Mouse (Mus musculus): ENCODE measurements around the gene Gldc. TPM values are rescaled to one million over a fixed set of nuclear protein-coding genes. Genes with fewer than 3 reads are reported as not detected.

The Gldc gene
- polyA plus RNA-seq, 1 experiment from 2014 or later = 18.8 TPM

DNA sequence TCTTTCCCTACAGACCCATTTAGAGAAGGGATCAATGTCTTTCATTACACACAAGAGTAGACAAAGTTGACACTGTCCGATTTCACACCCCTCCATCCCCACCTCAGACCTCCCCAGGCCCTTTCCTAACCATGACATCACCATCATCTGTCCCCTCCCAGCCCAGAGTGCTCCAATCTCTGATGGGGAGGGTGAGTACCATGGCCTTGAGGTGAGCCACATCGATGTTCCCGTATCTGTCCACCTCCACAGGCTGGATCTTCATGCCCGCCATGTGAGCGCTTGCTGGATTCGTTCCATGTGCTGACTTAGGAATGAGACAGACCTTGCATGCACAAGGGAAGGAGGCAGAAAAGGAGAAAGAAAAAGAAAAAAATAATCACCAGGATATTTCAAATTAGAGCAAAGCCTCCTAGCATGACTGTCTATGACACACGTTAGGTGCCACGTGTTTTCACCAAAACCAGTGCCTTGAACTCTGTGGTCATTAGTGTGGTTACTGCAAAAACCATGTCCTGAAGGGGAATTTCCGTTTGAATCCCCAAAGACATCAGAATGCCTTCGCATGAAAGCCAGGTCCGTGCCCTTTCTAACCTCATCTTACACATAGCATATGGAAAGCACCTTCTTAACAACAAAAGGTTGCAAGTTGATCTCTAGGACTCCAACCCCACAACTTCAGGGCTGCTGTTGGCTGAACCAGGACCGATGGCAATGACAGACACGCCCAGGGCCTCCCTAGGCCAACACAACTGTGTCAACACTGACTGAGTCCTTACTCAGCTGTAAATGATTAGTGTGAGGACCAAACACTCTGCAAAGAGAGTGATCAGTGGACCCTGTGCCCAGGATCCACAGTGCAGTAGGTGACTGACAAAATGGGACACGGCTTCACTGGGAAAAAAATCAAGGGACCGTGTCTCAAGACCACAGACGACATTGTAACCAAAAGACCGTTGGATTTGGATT is 56.6 kb downstream of the Gldc start:
- Histone ChIP-seq H3K9ac (no peak overlapping the region), H3K4me2 (no peak overlapping the region), H3K4me3 (replicated peaks) (no peak overlapping the region), H3K36me3 (0 out of 2 replicates have a peak, but pooled peaks cover 6% of the 10 kb centered on the region), H3K4me1 (replicated peaks) (peaks cover 18% of the 10 kb centered on the region), H3K27ac (peak overlapping the region; percentile 73), H3K27me3 (no peaks in the 10 kb centered on the region), H3K9me3 (replicated peaks) (no peaks in the 10 kb centered on the region)
- DNase-seq = no peak
- ATAC-seq (ENCODE audit: low read depth) = peak; percentile 84
- WGBS (ENCODE audit: insufficient replicate concordance) = 70% methylated on average over 17 of the region's 17 CpGs

GRCm38 (mm10) chr19:30117775-30118174 is 57.5 kb downstream of the Gldc start:
- Histone ChIP-seq H3K27me3 (no peaks in the 10 kb centered on the region), H3K36me3 (0 out of 2 replicates have a peak, but pooled peaks cover 2% of the 10 kb centered on the region), H3K27ac (no peak overlapping the region), H3K9me3 (replicated peaks) (no peaks in the 10 kb centered on the region), H3K4me1 (replicated peaks) (peaks cover 18% of the 10 kb centered on the region), H3K4me2 (no peak overlapping the region), H3K4me3 (replicated peaks) (no peak overlapping the region), H3K9ac (no peak overlapping the region)
- 60% methylated on average over 9 of the region's 9 CpGs for WGBS (ENCODE audit: insufficient replicate concordance)
- no peak for DNase-seq
- no peak for ATAC-seq (ENCODE audit: low read depth)

- H3K9ac ChIP-seq = no peak overlapping the region
- H3K4me2 ChIP-seq = no peak overlapping the region
- peaks cover 18% of the 10 kb centered on the region for H3K4me1 ChIP-seq (replicated peaks)
- ATAC-seq (ENCODE audit: low read depth) (no peak), DNase-seq (no peak)
- 0 out of 2 replicates have a peak, but pooled peaks cover 2% of the 10 kb centered on the region for H3K36me3 ChIP-seq
- no peak overlapping the region for H3K27ac ChIP-seq
- no peaks in the 10 kb centered on the region for H3K27me3 ChIP-seq
- 58% methylated on average over 4 of the region's 4 CpGs for WGBS (ENCODE audit: insufficient replicate concordance)
- no peak overlapping the region for H3K4me3 ChIP-seq (replicated peaks)
- H3K9me3 ChIP-seq (replicated peaks) = no peaks in the 10 kb centered on the region
Observed at GRCm38 (mm10) chr19:30117241-30117640, 58.0 kb downstream of the Gldc start.

DNA sequence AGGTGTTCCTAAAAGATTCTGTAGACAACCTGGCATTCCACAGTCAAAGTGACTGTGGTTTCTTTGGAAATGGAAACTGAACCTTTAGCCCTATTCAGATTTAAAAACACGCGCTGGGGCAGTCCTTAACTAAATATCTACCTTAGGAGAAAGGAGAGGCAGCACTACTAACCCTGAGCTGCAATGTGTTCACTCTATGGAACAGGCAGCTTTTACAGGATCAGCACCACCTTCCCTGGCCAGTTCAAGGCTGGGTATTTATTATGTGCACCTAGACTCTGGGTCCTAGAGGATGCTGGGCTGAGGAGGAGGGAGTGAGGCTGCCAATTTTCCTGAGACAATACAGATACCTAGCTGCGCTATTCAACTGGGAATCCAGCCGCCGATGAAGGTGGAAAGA is 59.6 kb downstream of the Gldc start:
- 0 out of 2 replicates have a peak, but pooled peaks cover 2% of the 10 kb centered on the region for H3K36me3 ChIP-seq
- H3K9ac ChIP-seq = no peak overlapping the region
- WGBS (ENCODE audit: insufficient replicate concordance) = 74% methylated on average over 5 of the region's 5 CpGs
- DNase-seq (no peak), ATAC-seq (ENCODE audit: low read depth) (no peak)
- no peak overlapping the region for H3K27ac ChIP-seq
- H3K4me1 ChIP-seq (replicated peaks) = peaks cover 18% of the 10 kb centered on the region
- no peak overlapping the region for H3K4me2 ChIP-seq
- no peaks in the 10 kb centered on the region for H3K9me3 ChIP-seq (replicated peaks)
- no peak overlapping the region for H3K4me3 ChIP-seq (replicated peaks)
- no peaks in the 10 kb centered on the region for H3K27me3 ChIP-seq

GRCm38 (mm10) chr19:30114919-30115441 is 60.2 kb downstream of the Gldc start:
- Histone ChIP-seq H3K9me3 (replicated peaks) (no peaks in the 10 kb centered on the region), H3K9ac (no peak overlapping the region), H3K4me3 (replicated peaks) (no peak overlapping the region), H3K27me3 (no peaks in the 10 kb centered on the region), H3K36me3 (0 out of 2 replicates have a peak, but pooled peaks cover 2% of the 10 kb centered on the region), H3K27ac (no peak overlapping the region), H3K4me2 (no peak overlapping the region), H3K4me1 (replicated peaks) (peaks cover 18% of the 10 kb centered on the region)
- ATAC-seq (ENCODE audit: low read depth) (no peak), DNase-seq (no peak)
- WGBS (ENCODE audit: insufficient replicate concordance) = 63% methylated on average over 14 of the region's 14 CpGs

GRCm38 (mm10) chr19:30112961-30113688 is 62.1 kb downstream of the Gldc start:
- 80% methylated on average over 16 of the region's 16 CpGs for WGBS (ENCODE audit: insufficient replicate concordance)
- Histone ChIP-seq H3K4me2 (no peak overlapping the region), H3K9ac (no peak overlapping the region), H3K27ac (no peak overlapping the region), H3K9me3 (replicated peaks) (no peaks in the 10 kb centered on the region), H3K4me1 (replicated peaks) (peaks cover 10% of the 10 kb centered on the region), H3K4me3 (replicated peaks) (no peak overlapping the region), H3K36me3 (0 out of 2 replicates have a peak, but pooled peaks cover 2% of the 10 kb centered on the region), H3K27me3 (no peaks in the 10 kb centered on the region)
- DNase-seq (no peak), ATAC-seq (ENCODE audit: low read depth) (no peak)

DNA sequence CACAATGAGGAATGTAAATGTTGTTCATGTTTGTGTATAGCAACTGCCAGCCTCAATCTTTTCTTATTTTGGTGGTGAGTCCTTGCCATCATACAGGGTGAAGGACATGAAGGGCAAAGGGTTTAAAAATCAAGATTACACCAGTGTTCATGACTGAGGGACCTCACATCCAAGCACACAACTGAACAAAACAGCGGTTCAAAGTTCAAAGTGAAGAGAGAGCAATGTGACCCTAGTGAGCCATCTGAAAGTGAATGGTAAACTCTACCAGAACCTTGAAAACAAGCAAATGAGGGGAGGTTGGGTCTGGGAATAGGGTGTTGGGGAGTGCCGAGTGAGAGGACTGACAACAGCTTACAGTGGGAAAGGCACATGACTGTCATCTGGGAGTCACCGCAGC is 63.8 kb downstream of the Gldc start:
- H3K27ac ChIP-seq = no peak overlapping the region; the same call in 1 of the 2 replicates
- H3K4me1 ChIP-seq (replicated peaks) = peaks cover 9% of the 10 kb centered on the region
- H3K9me3 ChIP-seq (replicated peaks) = no peaks in the 10 kb centered on the region
- WGBS (ENCODE audit: insufficient replicate concordance) = 78% methylated on average over 3 of the region's 3 CpGs
- H3K27me3 ChIP-seq = no peaks in the 10 kb centered on the region
- DNase-seq (no peak), ATAC-seq (ENCODE audit: low read depth) (peak; percentile 26; the same call in 1 of the 2 replicates)
- H3K9ac ChIP-seq = no peak overlapping the region
- no peak overlapping the region for H3K4me2 ChIP-seq
- H3K4me3 ChIP-seq (replicated peaks) = no peak overlapping the region
- no peaks in the 10 kb centered on the region for H3K36me3 ChIP-seq

DNA sequence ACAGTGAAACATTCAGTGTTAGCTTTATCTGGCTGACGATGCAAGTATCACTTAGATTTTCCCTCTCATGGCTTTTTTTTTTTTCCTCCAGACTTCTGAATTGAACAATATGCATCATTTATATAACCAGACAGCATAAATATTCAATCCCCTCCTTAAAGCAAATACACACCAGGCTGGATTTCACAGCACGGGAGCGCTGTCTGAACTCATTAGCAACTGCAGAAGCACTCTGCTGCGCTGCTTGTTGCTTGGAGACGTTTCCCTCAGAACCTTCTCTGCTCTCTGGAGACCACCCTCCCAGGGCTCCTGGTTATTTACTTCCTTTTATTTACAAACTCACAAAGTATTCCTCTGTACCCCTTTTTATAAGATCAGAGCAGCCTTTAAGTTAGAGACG is 66.1 kb downstream of the Gldc start:
- Histone ChIP-seq H3K9me3 (replicated peaks) (no peaks in the 10 kb centered on the region), H3K27ac (no peak overlapping the region), H3K27me3 (no peaks in the 10 kb centered on the region), H3K4me2 (no peak overlapping the region), H3K36me3 (no peaks in the 10 kb centered on the region), H3K4me1 (replicated peaks) (0 out of 2 replicates have a peak, but pooled peaks cover 5% of the 10 kb centered on the region), H3K9ac (no peak overlapping the region), H3K4me3 (replicated peaks) (no peak overlapping the region)
- ATAC-seq (ENCODE audit: low read depth) (no peak), DNase-seq (no peak)
- 78% methylated on average over 6 of the region's 6 CpGs for WGBS (ENCODE audit: insufficient replicate concordance)

GRCm38 (mm10) chr19:30108616-30109015 is 66.6 kb downstream of the Gldc start:
- H3K27ac ChIP-seq = no peak overlapping the region
- H3K27me3 ChIP-seq = no peaks in the 10 kb centered on the region
- no peak for DNase-seq
- no peaks in the 10 kb centered on the region for H3K36me3 ChIP-seq
- no peak overlapping the region for H3K4me2 ChIP-seq
- no peak overlapping the region for H3K9ac ChIP-seq
- H3K9me3 ChIP-seq (replicated peaks) = no peaks in the 10 kb centered on the region
- H3K4me1 ChIP-seq (replicated peaks) = 0 out of 2 replicates have a peak, but pooled peaks cover 5% of the 10 kb centered on the region
- ATAC-seq (ENCODE audit: low read depth) = no peak
- no peak overlapping the region for H3K4me3 ChIP-seq (replicated peaks)

GRCm38 (mm10) chr19:30107221-30107845 is 67.9 kb downstream of the Gldc start:
- H3K4me1 ChIP-seq (replicated peaks) = 0 out of 2 replicates have a peak, but pooled peaks cover 5% of the 10 kb centered on the region
- ATAC-seq (ENCODE audit: low read depth) (no peak), DNase-seq (no peak)
- no peak overlapping the region for H3K4me3 ChIP-seq (replicated peaks)
- no peaks in the 10 kb centered on the region for H3K36me3 ChIP-seq
- H3K9me3 ChIP-seq (replicated peaks) = no peaks in the 10 kb centered on the region
- H3K27me3 ChIP-seq = no peaks in the 10 kb centered on the region
- H3K9ac ChIP-seq = no peak overlapping the region
- 62% methylated on average over 10 of the region's 10 CpGs for WGBS (ENCODE audit: insufficient replicate concordance)
- H3K27ac ChIP-seq = no peak overlapping the region
- H3K4me2 ChIP-seq = no peak overlapping the region
